Mouse (Mus musculus) CH12.LX (cell line): Measurements from ENCODE around the gene C130074G19Rik. TPM values are rescaled to one million over a fixed set of nuclear protein-coding genes. Genes with fewer than 3 reads are reported as not detected.

ENCODE experiments used
- DNase-seq: peaks from one replicate; pipeline ENCODE4 v3.0.0-alpha.2; 2013; ENCODE audit errors: extremely low read depth
- H3K27ac ChIP-seq: 2 replicates; pipeline ENCODE4 v1.5.1; 2012; ENCODE audit warnings: low read depth, mild to moderate bottlenecking, control low read depth, moderate library complexity; ENCODE audit not compliant: insufficient read depth
- H3K27me3 ChIP-seq: replicated peaks from 2 replicates; pipeline ENCODE3; 2012; ENCODE audit warnings: inconsistent platforms
- H3K36me3 ChIP-seq, 2 experiments: replicated peaks in 1 of 2; 2 replicates each; pipeline versions ENCODE3 to v1.6.1; 2012; ENCODE audit warnings: inconsistent platforms in 1 of 2, low read length in 1 of 2, mild to moderate bottlenecking in 1 of 2, mixed read lengths in 1 of 2, moderate library complexity in 1 of 2; ENCODE audit not compliant: control insufficient read depth in 1 of 2, insufficient read depth in 1 of 2
- H3K4me1 ChIP-seq, 2 experiments: 2 replicates each; pipeline ENCODE4 v1.6.1; 2012; ENCODE audit warnings: inconsistent platforms in 1 of 2, moderate library complexity in 1 of 2; ENCODE audit not compliant: insufficient read depth in 2 of 2, control insufficient read depth in 1 of 2
- H3K4me2 ChIP-seq: 2 replicates; pipeline ENCODE4 v1.6.1; 2012; ENCODE audit warnings: low read depth, mild to moderate bottlenecking, control low read depth; ENCODE audit not compliant: poor library complexity, insufficient read depth, severe bottlenecking
- H3K4me3 ChIP-seq, 3 experiments: fragments of 150-350 bp in 1 of 3; sonication (generic) in 1 of 3; replicated peaks in 1 of 3; 2 replicates each; pipeline versions ENCODE3 to v1.5.1; 2011 to 2012; ENCODE audit warnings: low read depth in 2 of 3, low read length in 2 of 3, mild to moderate bottlenecking in 2 of 3, moderate library complexity in 2 of 3, control low read depth in 1 of 3, improper control_type of control experiment in 1 of 3, inconsistent platforms in 1 of 3, mixed read lengths in 1 of 3; ENCODE audit not compliant: poor library complexity in 1 of 3
- H3K79me2 ChIP-seq: replicated peaks from 2 replicates; pipeline ENCODE4 v1.6.1; 2012; ENCODE audit warnings: mild to moderate bottlenecking, moderate library complexity; ENCODE audit not compliant: control insufficient read depth, poor library complexity, insufficient read depth, severe bottlenecking; ENCODE audit errors: extremely low read depth
- H3K9ac ChIP-seq: 2 replicates; pipeline ENCODE4 v1.6.1; 2012; ENCODE audit warnings: low read depth, mild to moderate bottlenecking, control low read depth, moderate library complexity; ENCODE audit not compliant: insufficient read depth
- H3K9me3 ChIP-seq: replicated peaks from 2 replicates; pipeline ENCODE3; 2012; ENCODE audit warnings: low read length, inconsistent platforms, mixed read lengths
- BHLHE40 ChIP-seq: IDR thresholded peaks from 2 replicates; pipeline ENCODE4 v1.6.1; 2011; ENCODE audit warnings: mild to moderate bottlenecking, low read depth, low read length, improper control_type of control experiment
- CHD2 ChIP-seq: IDR thresholded peaks from 2 replicates; pipeline ENCODE4 v1.6.1; 2011; ENCODE audit warnings: low read length, improper control_type of control experiment
- E2F4 ChIP-seq: IDR thresholded peaks from 2 replicates; pipeline ENCODE4 v1.6.1; 2011; ENCODE audit warnings: low read depth, low read length, improper control_type of control experiment; ENCODE audit not compliant: insufficient replicate concordance
- EP300 ChIP-seq: IDR thresholded peaks from 2 replicates; pipeline ENCODE4 v1.6.1; 2011; ENCODE audit warnings: low read length, improper control_type of control experiment
- GABPA ChIP-seq: IDR thresholded peaks from 2 replicates; pipeline ENCODE4 v1.6.1; 2012; ENCODE audit warnings: low read depth, low read length, improper control_type of control experiment, inconsistent platforms; ENCODE audit not compliant: insufficient replicate concordance
- IRF4 ChIP-seq: IDR thresholded peaks from 2 replicates; pipeline ENCODE4 v1.6.1; 2014; ENCODE audit warnings: low read depth, mild to moderate bottlenecking, inconsistent platforms, low read length, improper control_type of control experiment
- MAFK ChIP-seq: IDR thresholded peaks from 2 replicates; pipeline ENCODE4 v1.6.1; 2011; ENCODE audit warnings: low read length, improper control_type of control experiment; ENCODE audit not compliant: insufficient replicate concordance
- MAZ ChIP-seq: IDR thresholded peaks from 2 replicates; pipeline ENCODE4 v1.6.1; 2012; ENCODE audit warnings: low read depth, mild to moderate bottlenecking, inconsistent platforms, low read length, improper control_type of control experiment, moderate library complexity
- MXI1 ChIP-seq: IDR thresholded peaks from 2 replicates; pipeline ENCODE4 v1.6.1; 2011; ENCODE audit warnings: mild to moderate bottlenecking, low read depth, low read length, improper control_type of control experiment
- NELFE ChIP-seq: IDR thresholded peaks from 2 replicates; pipeline ENCODE4 v1.6.1; 2011; ENCODE audit warnings: low read depth, low read length, improper control_type of control experiment
- POLR2A ChIP-seq: IDR thresholded peaks from 2 replicates; pipeline ENCODE4 v1.6.1; 2011; ENCODE audit warnings: low read depth, mild to moderate bottlenecking, improper control_type of control experiment, low read length
- RCOR1 ChIP-seq: conservative IDR thresholded peaks from 2 replicates; pipeline ENCODE4 v1.6.1; 2012; ENCODE audit warnings: low read depth, mild to moderate bottlenecking, inconsistent platforms, low read length, improper control_type of control experiment
- SIN3A ChIP-seq: IDR thresholded peaks from 2 replicates; pipeline ENCODE4 v1.6.1; 2012; ENCODE audit warnings: low read length, improper control_type of control experiment, inconsistent platforms
- USF1 ChIP-seq: IDR thresholded peaks from 2 replicates; pipeline ENCODE4 v1.6.1; 2014; ENCODE audit warnings: low read depth, mild to moderate bottlenecking, inconsistent platforms, low read length, improper control_type of control experiment
- USF2 ChIP-seq: conservative IDR thresholded peaks from 2 replicates; pipeline ENCODE4 v1.6.1; 2011; ENCODE audit warnings: low read depth, low read length, improper control_type of control experiment
- ZC3H11A ChIP-seq: IDR thresholded peaks from 2 replicates; pipeline ENCODE4 v1.6.1; 2012; ENCODE audit warnings: low read depth, mild to moderate bottlenecking, inconsistent platforms, low read length, improper control_type of control experiment
- ZKSCAN1 ChIP-seq: IDR thresholded peaks from 2 replicates; pipeline ENCODE4 v1.6.1; 2012; ENCODE audit warnings: low read depth, inconsistent platforms, low read length, improper control_type of control experiment, borderline replicate concordance
- ZNF384 ChIP-seq: IDR thresholded peaks from 2 replicates; pipeline ENCODE4 v1.6.1; 2012; ENCODE audit warnings: low read depth, low read length, improper control_type of control experiment, inconsistent platforms
- dilution Hi-C: fragments of 300-500 bp; cut with MboI; formaldehyde crosslinking; loops from 2 replicates; pipeline ENCODE4 v1.14.3; 2020; ENCODE audit warnings: low sequenced_read_pairs; ENCODE audit not compliant: extremely low pct_unique_long_range_greater_than_20kb, extremely low pct_ligation_motif_present
- in situ Hi-C: fragments of 300-500 bp; cut with MboI; formaldehyde crosslinking; loops from 3 replicates; pipeline ENCODE4 v1.14.3; 2019; ENCODE audit warnings: low sequenced_read_pairs, low pct_ligation_motif_present, low pct_unique_long_range_greater_than_20kb, mixed read lengths
- polyA plus RNA-seq: library from polyadenylated mRNA; unstranded; fragments of >175 nt; gene quantifications from 2 replicates; pipeline ENCODE4 v1.2.1, GENCODE M21; 2012; ENCODE audit warnings: low read depth; ENCODE audit not compliant: insufficient read length
- total RNA-seq, 2 experiments: library from RNA; depleted of rRNA; stranded (reverse); fragments of 300-350 nt in 1 of 2; fragments of >200 nt in 1 of 2; gene quantifications; 2 replicates each; pipeline ENCODE4 v1.2.3; 2012 to 2014

Gene C130074G19Rik
- total and polyA plus RNA-seq, 3 experiments: not detected

GRCm38 (mm10) chr1:184862636-184863035 lies 20.4 kb downstream of the C130074G19Rik start:
- in situ Hi-C loops: no loop called here
- Histone ChIP-seq H3K9ac (no peak overlapping the region), H3K9me3 (no peaks in the 10 kb centered on the region), H3K27me3 (no peaks in the 10 kb centered on the region)
- dilution Hi-C loops: no loop called here
- TF ChIP-seq USF2: no peak
- no peak for TF ChIP-seq MAZ
- no peak for TF ChIP-seq USF1
- TF ChIP-seq EP300: no peak
- no peak for TF ChIP-seq MAFK
- TF ChIP-seq ZKSCAN1: no peak
- no peak for TF ChIP-seq SIN3A
- no peak for TF ChIP-seq RCOR1
- TF ChIP-seq BHLHE40: no peak
- TF ChIP-seq, all 38 proteins: peak for 0
- H3K4me3 ChIP-seq: no peak overlapping the region
- H3K4me2 ChIP-seq: no peak overlapping the region
- no peaks in the 10 kb centered on the region for H3K79me2 ChIP-seq
- no peak overlapping the region for H3K27ac ChIP-seq
- no peak for DNase-seq
- H3K4me1 ChIP-seq: peaks cover 0 to 7% of the 10 kb centered on the region in 2 experiments; a peak in 1 of 4 replicates
- no peaks in the 10 kb centered on the region for H3K36me3 ChIP-seq

- Histone ChIP-seq H3K79me2 (no peaks in the 10 kb centered on the region), H3K4me1 (peaks cover 0 to 7% of the 10 kb centered on the region in 2 experiments; a peak in 1 of 4 replicates), H3K36me3 (no peaks in the 10 kb centered on the region), H3K27ac (no peak overlapping the region), H3K27me3 (no peaks in the 10 kb centered on the region), H3K4me2 (no peak overlapping the region), H3K9me3 (no peaks in the 10 kb centered on the region), H3K9ac (no peak overlapping the region), H3K4me3 (no peak overlapping the region)
- TF ChIP-seq MAFK (no peak), ZKSCAN1 (no peak), E2F4 (no peak), POLR2A (no peak), ZC3H11A (no peak), USF2 (no peak), GABPA (no peak), IRF4 (no peak), SIN3A (no peak), CHD2 (no peak), MXI1 (no peak), NELFE (no peak), ZNF384 (no peak)
- dilution Hi-C loops: no loop called here
- DNase-seq: no peak
- in situ Hi-C loops: no loop called here
Observed at GRCm38 (mm10) chr1:184861551-184861950, 21.5 kb downstream of the C130074G19Rik start.
